Mouse (Mus musculus) spleen, postnatal 4 days (tissue): Measurements from ENCODE around the gene Ing1.

ENCODE experiments used
- DNase-seq, 2 experiments: peaks; one replicate each; pipeline ENCODE4 v3.0.0; 2022; ENCODE audit warnings: low spot score in 2 of 2

The Ing1 gene

DNA sequence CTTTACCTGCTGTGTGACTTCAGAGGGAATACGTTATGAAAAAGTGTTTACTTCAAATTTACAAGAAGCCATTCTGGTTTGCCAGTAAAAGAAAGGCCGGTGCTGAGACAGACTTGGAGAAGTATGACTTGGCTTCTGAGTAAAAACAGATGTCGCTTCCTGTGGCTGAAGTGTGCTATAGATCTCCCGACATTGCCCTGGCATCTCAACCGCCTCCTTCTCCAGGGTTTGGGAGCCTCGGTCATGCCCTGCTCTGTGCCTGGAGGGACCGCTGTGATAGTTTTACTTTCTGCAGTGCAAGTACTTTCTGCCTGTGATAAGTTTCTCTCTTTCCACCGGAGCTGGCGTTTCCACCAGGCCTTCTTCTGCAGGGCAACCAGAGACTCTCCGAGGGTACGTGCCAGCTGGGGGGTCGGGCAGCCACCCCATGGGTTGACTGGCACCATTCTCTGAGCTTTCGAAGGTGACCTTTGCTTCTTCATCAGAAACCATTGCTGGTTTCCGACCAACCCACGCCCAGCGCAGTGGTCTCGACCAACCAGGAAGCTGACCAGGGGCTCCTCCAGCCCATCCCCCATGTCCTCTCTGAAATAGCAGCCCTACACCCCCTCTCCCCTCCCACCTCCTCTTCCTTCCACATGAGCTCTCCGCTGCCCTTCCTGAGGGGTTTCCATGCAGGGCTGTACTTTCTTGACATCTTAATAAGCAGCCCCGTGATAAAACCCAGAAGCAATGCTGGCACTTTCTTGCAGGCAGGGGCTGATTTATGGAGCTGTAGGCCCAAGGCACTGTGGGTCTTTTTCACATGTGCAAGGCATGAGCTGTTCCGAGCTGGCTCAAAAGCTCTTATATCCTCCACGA lies 30.4 kb downstream of the Ing1 start:
- no peak for DNase-seq

DNA sequence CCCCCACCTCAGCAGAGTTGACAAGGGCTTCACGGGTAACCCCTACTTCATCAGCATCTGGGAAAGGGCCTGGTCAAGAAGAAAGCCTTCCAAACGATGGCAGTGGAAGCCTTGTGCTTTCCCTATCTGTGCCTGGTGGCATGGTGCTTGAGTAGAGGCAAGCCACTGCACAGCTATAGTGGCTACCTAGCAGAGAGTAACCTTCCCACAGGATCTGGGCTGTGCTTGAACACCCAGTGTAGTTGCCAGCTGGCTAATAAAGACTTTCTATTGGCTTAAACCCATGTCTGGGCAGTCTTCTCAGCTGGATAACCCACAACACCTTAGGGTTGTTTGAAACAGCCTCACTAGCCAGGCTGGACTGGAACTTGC lies 31.0 kb downstream of the Ing1 start:
- no peak for DNase-seq

DNA sequence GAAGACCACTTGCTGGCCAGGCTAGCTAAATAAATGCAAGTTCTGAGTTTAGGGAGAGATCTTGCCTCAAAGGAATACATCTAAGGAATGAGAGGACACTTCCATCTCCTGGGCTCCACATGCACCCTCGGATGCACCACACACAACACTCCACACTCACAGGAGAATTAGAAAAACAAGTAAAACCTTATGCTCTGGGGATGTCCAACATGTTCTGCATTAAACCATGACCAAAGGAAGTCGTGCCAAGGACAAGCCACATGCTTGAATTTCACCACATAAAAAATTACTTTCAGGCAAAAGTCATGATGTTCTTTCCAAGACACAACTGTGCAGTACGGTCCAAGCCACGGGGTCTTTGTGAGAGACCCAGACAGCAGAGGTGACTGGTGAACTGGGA lies 36.5 kb downstream of the Ing1 start:
- DNase-seq, result no peak

- DNase-seq, result no peak
Observed at GRCm38 (mm10) chr8:11592296-11592695, 36.9 kb downstream of the Ing1 start.

- no peak for DNase-seq
Observed at GRCm38 (mm10) chr8:11593222-11593884, 38.0 kb downstream of the Ing1 start.

DNA sequence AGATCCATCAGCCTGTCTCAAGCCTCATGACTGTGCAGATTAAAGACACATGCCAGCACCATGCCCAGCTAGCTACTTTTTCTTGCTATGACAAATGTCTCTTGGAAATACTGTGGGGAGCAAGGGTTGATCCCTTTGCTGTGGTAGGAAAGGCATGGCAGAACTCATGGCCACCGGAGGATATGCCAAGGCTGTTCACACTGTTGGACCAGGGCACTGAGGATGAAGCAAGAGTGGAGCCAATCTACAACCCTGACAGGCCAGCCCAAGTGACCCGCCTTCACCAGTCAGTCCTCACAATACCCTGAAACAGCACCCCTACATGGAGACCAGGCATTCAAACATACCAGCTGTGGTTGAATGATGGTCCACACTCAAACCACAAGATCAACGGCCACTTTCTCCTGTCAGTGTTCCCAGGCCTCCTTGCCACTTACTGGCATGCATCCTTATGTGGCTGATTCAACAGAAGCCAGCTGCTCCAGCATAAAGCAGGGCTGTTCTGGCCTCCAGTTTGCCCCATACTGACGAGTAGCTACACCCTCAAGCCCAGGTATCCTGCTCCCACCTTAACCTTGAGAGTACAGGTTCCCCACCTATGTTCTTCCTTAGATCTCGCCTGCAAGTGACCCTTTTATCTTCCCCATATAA lies 45.1 kb downstream of the Ing1 start:
- DNase-seq, result no peak

- peak; percentile 57 to 80 for DNase-seq
Observed at GRCm38 (mm10) chr8:11602006-11602680, 46.8 kb downstream of the Ing1 start.

- DNase-seq, result no peak
Observed at GRCm38 (mm10) chr8:11608848-11609247, 53.5 kb downstream of the Ing1 start.
